In genomic region chr4:100896260-100897010, GRCm38 (mm10) we compare ENCODE assay signal across 26 mouse cellular contexts.
A peak's percentile ranks its signal among the peaks of the same experiment; 100 is the strongest.
DNase-seq lines count a peak whose midpoint lies in the region; ATAC-seq lines count a peak whose summit lies in the region.
"Had no signal": no experiment of that assay in that cellular context is flagged by ENCODE, and none has a peak within 500 bp of the region (broad histone marks: within the 10 kb centered on the region; RNA-seq: fewer than 3 reads in every experiment).

No protein-coding gene starts in this region.

- no peak for DNase-seq in hindbrain, embryonic 10.5 days (ENCODE audit: low spot score)
- DNase-seq in kidney, adult 9 months, result peak; percentile 79
- DNase-seq in kidney, postnatal 10 days, result no peak
- no peak for DNase-seq in spleen, postnatal 4 days (ENCODE audit: low spot score in 2 of 2)
- DNase-seq: adrenal gland, adult 8-10 months; adrenal gland, postnatal 25 days; cerebellum, adult 18-20 months; cerebellum, adult 9-10 months; cerebellum, postnatal 14 days; forebrain, postnatal 0 days; gastrocnemius, postnatal 36 days; heart, adult 2 months; heart, postnatal 14 days; heart, postnatal 4 days had no signal

- H3K9ac ChIP-seq in hindbrain, embryonic 13.5 days, result no peak overlapping the region
- H3K9ac ChIP-seq in neural tube, embryonic 13.5 days, result no peak overlapping the region
- no peak overlapping the region for H3K9ac ChIP-seq in neural tube, embryonic 15.5 days (replicated peaks)
- no peak overlapping the region for H3K9ac ChIP-seq in neural tube, embryonic 14.5 days (replicated peaks; ENCODE audit: low read depth, low read length)
- H3K9ac ChIP-seq: embryonic facial prominence, embryonic 12.5 days; embryonic facial prominence, embryonic 15.5 days; forebrain, postnatal 0 days; heart, embryonic 13.5 days; hindbrain, embryonic 15.5 days had no signal

- WGBS in hindbrain, embryonic 13.5 days, result 52% methylated on average over 8 of the region's 8 CpGs
- 90% methylated on average over 8 of the region's 8 CpGs for WGBS in hindbrain, embryonic 10.5 days
- WGBS in neural tube, embryonic 13.5 days, result 39% methylated on average over 8 of the region's 8 CpGs
- 39% methylated on average over 8 of the region's 8 CpGs for WGBS in neural tube, embryonic 15.5 days
- 44% methylated on average over 8 of the region's 8 CpGs for WGBS in neural tube, embryonic 14.5 days

- H3K4me2 ChIP-seq in hindbrain, embryonic 13.5 days, result no peak overlapping the region
- no peak overlapping the region for H3K4me2 ChIP-seq in neural tube, embryonic 13.5 days
- no peak overlapping the region for H3K4me2 ChIP-seq in neural tube, embryonic 15.5 days
- no peak overlapping the region for H3K4me2 ChIP-seq in neural tube, embryonic 14.5 days (ENCODE audit: low read depth, low read length)
- H3K4me2 ChIP-seq: embryonic facial prominence, embryonic 12.5 days; embryonic facial prominence, embryonic 15.5 days; heart, embryonic 13.5 days; hindbrain, embryonic 15.5 days had no signal

- no peak overlapping the region for H3K27ac ChIP-seq in hindbrain, embryonic 13.5 days
- H3K27ac ChIP-seq in hindbrain, embryonic 10.5 days, result no peak overlapping the region
- no peak overlapping the region for H3K27ac ChIP-seq in neural tube, embryonic 13.5 days (replicated peaks)
- H3K27ac ChIP-seq in neural tube, embryonic 15.5 days (replicated peaks), result no peak overlapping the region
- no peak overlapping the region for H3K27ac ChIP-seq in neural tube, embryonic 14.5 days (ENCODE audit: low read depth, low read length)
- H3K27ac ChIP-seq: embryonic facial prominence, embryonic 12.5 days; embryonic facial prominence, embryonic 15.5 days; heart, adult 2 months; heart, embryonic 10.5 days; heart, embryonic 13.5 days had no signal

- no peak overlapping the region for H3K4me3 ChIP-seq in hindbrain, embryonic 13.5 days
- H3K4me3 ChIP-seq in hindbrain, embryonic 10.5 days, result no peak overlapping the region
- H3K4me3 ChIP-seq in neural tube, embryonic 13.5 days, result no peak overlapping the region
- no peak overlapping the region for H3K4me3 ChIP-seq in neural tube, embryonic 15.5 days (replicated peaks)
- H3K4me3 ChIP-seq in neural tube, embryonic 14.5 days (ENCODE audit: low read depth, low read length), result no peak overlapping the region
- H3K4me3 ChIP-seq: embryonic facial prominence, embryonic 12.5 days; embryonic facial prominence, embryonic 15.5 days; heart, adult 2 months; heart, embryonic 10.5 days; heart, embryonic 13.5 days; hindbrain, embryonic 15.5 days had no signal

- ATAC-seq in hindbrain, embryonic 13.5 days (ENCODE audit: low FRiP score), result 0 out of 2 replicates have a peak, but pooled peaks have one; percentile 60
- ATAC-seq in neural tube, embryonic 13.5 days (ENCODE audit: low read depth), result peak; percentile 56; the same call in 1 of the 2 replicates
- no peak for ATAC-seq in neural tube, embryonic 15.5 days (ENCODE audit: low FRiP score)
- ATAC-seq in neural tube, embryonic 14.5 days (ENCODE audit: low read depth), result peak; percentile 31
- ATAC-seq: activated CD4-positive, CD25-positive, alpha-beta regulatory T cell, adult 4 months; CD4-positive, CD25-positive, alpha-beta regulatory T cell, adult 4 months; forebrain, embryonic 14.5 days; forebrain, postnatal 0 days had no signal

- H3K4me1 ChIP-seq in hindbrain, embryonic 13.5 days (replicated peaks), result peaks cover 22% of the 10 kb centered on the region
- peaks cover 4% of the 10 kb centered on the region; the same call in 1 of the 2 replicates for H3K4me1 ChIP-seq in hindbrain, embryonic 10.5 days (replicated peaks)
- peaks cover 17% of the 10 kb centered on the region for H3K4me1 ChIP-seq in neural tube, embryonic 13.5 days (replicated peaks)
- H3K4me1 ChIP-seq in neural tube, embryonic 15.5 days, result peaks cover 10% of the 10 kb centered on the region
- H3K4me1 ChIP-seq in neural tube, embryonic 14.5 days (ENCODE audit: control insufficient read depth, insufficient read depth, low read length), result no peaks in the 10 kb centered on the region
- H3K4me1 ChIP-seq: embryonic facial prominence, embryonic 12.5 days; embryonic facial prominence, embryonic 15.5 days had no signal

- H3K9me3 ChIP-seq in hindbrain, embryonic 13.5 days, result no peaks in the 10 kb centered on the region
- H3K9me3 ChIP-seq in hindbrain, embryonic 10.5 days, result no peaks in the 10 kb centered on the region
- H3K9me3 ChIP-seq in neural tube, embryonic 13.5 days, result no peaks in the 10 kb centered on the region
- H3K9me3 ChIP-seq in neural tube, embryonic 15.5 days (replicated peaks), result no peaks in the 10 kb centered on the region
- H3K9me3 ChIP-seq in neural tube, embryonic 14.5 days (ENCODE audit: control insufficient read depth, low read length), result no peaks in the 10 kb centered on the region
- H3K9me3 ChIP-seq: embryonic facial prominence, embryonic 12.5 days; embryonic facial prominence, embryonic 15.5 days; heart, embryonic 10.5 days; heart, embryonic 13.5 days; hindbrain, embryonic 15.5 days had no signal

- peaks cover 6% of the 10 kb centered on the region; the same call in 1 of the 2 replicates for H3K36me3 ChIP-seq in hindbrain, embryonic 13.5 days
- peaks cover 22% of the 10 kb centered on the region for H3K36me3 ChIP-seq in hindbrain, embryonic 10.5 days
- H3K36me3 ChIP-seq in neural tube, embryonic 13.5 days, result 0 out of 2 replicates have a peak, but pooled peaks cover 3% of the 10 kb centered on the region
- H3K36me3 ChIP-seq in neural tube, embryonic 15.5 days, result no peaks in the 10 kb centered on the region
- H3K36me3 ChIP-seq in neural tube, embryonic 14.5 days (ENCODE audit: control insufficient read depth, insufficient read depth, low read length), result no peaks in the 10 kb centered on the region
- H3K36me3 ChIP-seq: embryonic facial prominence, embryonic 12.5 days; hindbrain, embryonic 15.5 days had no signal

- H3K27me3 ChIP-seq in hindbrain, embryonic 13.5 days, result no peaks in the 10 kb centered on the region
- H3K27me3 ChIP-seq in hindbrain, embryonic 10.5 days (ENCODE audit: insufficient read depth, poor library complexity, severe bottlenecking), result no peaks in the 10 kb centered on the region
- no peaks in the 10 kb centered on the region for H3K27me3 ChIP-seq in neural tube, embryonic 13.5 days
- H3K27me3 ChIP-seq in neural tube, embryonic 15.5 days (replicated peaks), result no peaks in the 10 kb centered on the region
- no peaks in the 10 kb centered on the region for H3K27me3 ChIP-seq in neural tube, embryonic 14.5 days (ENCODE audit: control insufficient read depth, insufficient read depth, low read length)
- H3K27me3 ChIP-seq: embryonic facial prominence, embryonic 12.5 days; embryonic facial prominence, embryonic 15.5 days; heart, embryonic 13.5 days; hindbrain, embryonic 15.5 days had no signal
